Mouse (Mus musculus): Measurements from ENCODE around the gene Atp6v0a1. TPM values are rescaled to one million over a fixed set of nuclear protein-coding genes. Genes with fewer than 3 reads are reported as not detected.
"Not testable (repeated sequence)": the region's sequence is repeated elsewhere in the genome, so short reads cannot be mapped to it uniquely, and the experiment has no call there.

Atp6v0a1 gene
- polyA plus RNA-seq, 1 experiment from 2014 or later, result 54.9 TPM

GRCm38 (mm10) chr11:100983778-100984131 is 25.5 kb upstream of the Atp6v0a1 start:
- Histone ChIP-seq H3K4me1 (peaks cover 5% of the 10 kb centered on the region; the same call in 1 of the 2 replicates), H3K36me3 (replicated peaks) (no peaks in the 10 kb centered on the region), H3K27ac (no peak overlapping the region), H3K9me3 (no peaks in the 10 kb centered on the region), H3K4me3 (replicated peaks) (no peak overlapping the region), H3K27me3 (peaks cover 17% of the 10 kb centered on the region), H3K9ac (no peak overlapping the region), H3K4me2 (no peak overlapping the region)
- WGBS, result 81% methylated on average over 7 of the region's 7 CpGs
- no peak for ATAC-seq (ENCODE audit: low FRiP score)

DNA sequence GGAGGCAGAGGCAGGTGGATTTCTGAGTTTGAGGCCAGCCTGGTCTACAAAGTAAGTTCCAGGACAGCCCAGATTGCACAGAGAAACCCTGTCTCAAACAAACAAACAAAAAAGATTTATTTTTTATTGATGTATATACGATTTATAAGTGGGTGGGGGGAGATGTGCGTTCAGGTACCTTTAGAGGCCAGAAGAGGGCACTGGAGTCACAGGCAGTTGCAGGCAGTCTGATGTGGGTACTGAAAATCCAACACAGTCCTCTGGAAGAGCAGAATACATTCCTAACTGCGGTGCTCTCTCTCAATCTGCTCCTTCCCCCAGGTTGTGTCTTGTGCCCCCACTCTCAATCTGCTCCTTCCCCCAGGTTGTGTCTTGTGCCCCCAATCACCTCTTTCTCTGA is 23.6 kb upstream of the Atp6v0a1 start:
- peaks cover 17% of the 10 kb centered on the region for H3K27me3 ChIP-seq
- no peak for ATAC-seq (ENCODE audit: low FRiP score)
- H3K4me3 ChIP-seq (replicated peaks), result no peak overlapping the region
- H3K9me3 ChIP-seq, result no peaks in the 10 kb centered on the region
- H3K4me1 ChIP-seq, result peaks cover 5% of the 10 kb centered on the region; the same call in 1 of the 2 replicates
- H3K4me2 ChIP-seq, result no peak overlapping the region
- WGBS, result 43% methylated on average over 3 of the region's 3 CpGs
- H3K36me3 ChIP-seq (replicated peaks), result no peaks in the 10 kb centered on the region
- no peak overlapping the region for H3K27ac ChIP-seq
- H3K9ac ChIP-seq, result no peak overlapping the region

DNA sequence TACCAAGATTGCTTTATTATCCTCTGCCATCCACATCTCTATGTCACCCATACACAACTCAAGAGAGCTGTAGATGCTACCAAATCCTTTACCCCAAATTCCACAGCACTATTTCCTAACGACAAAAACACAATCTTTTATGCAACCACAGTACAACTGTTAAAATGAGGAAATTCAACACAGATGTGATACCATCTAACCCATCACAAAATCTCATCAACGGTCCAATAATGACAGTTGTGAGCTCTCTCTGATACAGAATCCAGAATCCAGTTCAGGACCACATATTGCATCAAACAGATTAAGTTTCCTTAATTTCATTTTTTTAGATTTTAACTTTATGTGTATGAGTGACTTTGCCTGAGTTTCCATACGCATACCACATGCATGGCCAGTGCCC is 20.6 kb upstream of the Atp6v0a1 start:
- Histone ChIP-seq H3K9me3 (no peaks in the 10 kb centered on the region), H3K36me3 (replicated peaks) (no peaks in the 10 kb centered on the region), H3K4me2 (no peak overlapping the region), H3K4me1 (peaks cover 3% of the 10 kb centered on the region; the same call in 1 of the 2 replicates), H3K27me3 (no peaks in the 10 kb centered on the region), H3K4me3 (replicated peaks) (no peak overlapping the region), H3K27ac (no peak overlapping the region), H3K9ac (no peak overlapping the region)
- 91% methylated on average over 3 of the region's 3 CpGs for WGBS
- ATAC-seq (ENCODE audit: low FRiP score), result no peak

GRCm38 (mm10) chr11:100989666-100990065 is 19.6 kb upstream of the Atp6v0a1 start:
- WGBS, result 63% methylated on average over 2 of the region's 2 CpGs
- ATAC-seq (ENCODE audit: low FRiP score), result no peak
- Histone ChIP-seq H3K9ac (no peak overlapping the region), H3K27me3 (no peaks in the 10 kb centered on the region), H3K27ac (no peak overlapping the region), H3K4me1 (peaks cover 3% of the 10 kb centered on the region; the same call in 1 of the 2 replicates), H3K4me3 (replicated peaks) (no peak overlapping the region), H3K9me3 (no peaks in the 10 kb centered on the region), H3K36me3 (replicated peaks) (no peaks in the 10 kb centered on the region), H3K4me2 (no peak overlapping the region)

- peaks cover 3% of the 10 kb centered on the region; the same call in 1 of the 2 replicates for H3K4me1 ChIP-seq
- H3K27me3 ChIP-seq, result no peaks in the 10 kb centered on the region
- H3K4me3 ChIP-seq (replicated peaks), result no peak overlapping the region
- no peak overlapping the region for H3K9ac ChIP-seq
- H3K36me3 ChIP-seq (replicated peaks), result no peaks in the 10 kb centered on the region
- 28% methylated on average over 6 of the region's 6 CpGs for WGBS
- no peak for ATAC-seq (ENCODE audit: low FRiP score)
- no peaks in the 10 kb centered on the region for H3K9me3 ChIP-seq
- H3K4me2 ChIP-seq, result no peak overlapping the region
- no peak overlapping the region for H3K27ac ChIP-seq
These were observed 18.2 kb upstream of the Atp6v0a1 start for GRCm38 (mm10) chr11:100991027-100991534.

DNA sequence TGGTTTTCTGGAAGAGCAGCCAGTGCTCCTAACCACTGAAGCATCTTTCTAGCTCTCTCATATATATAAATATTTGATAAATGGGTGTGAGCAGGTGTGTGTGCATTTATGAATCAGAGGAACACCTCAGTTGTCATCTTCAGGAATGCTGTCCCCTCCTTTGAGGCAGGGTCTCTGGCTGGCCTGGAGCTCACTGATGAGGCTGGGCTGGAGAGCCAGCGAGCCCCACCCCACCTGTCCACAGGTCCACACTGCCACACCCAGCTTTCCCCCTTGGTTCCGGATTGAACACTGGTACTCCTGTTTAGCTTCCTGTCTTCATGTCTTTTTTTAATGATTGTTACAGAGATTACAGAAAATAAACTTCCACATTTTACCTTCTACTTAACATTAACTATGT is 15.8 kb upstream of the Atp6v0a1 start:
- ATAC-seq (ENCODE audit: low FRiP score), result no peak
- H3K4me2 ChIP-seq, result no peak overlapping the region
- WGBS, result 77% methylated on average over 2 of the region's 2 CpGs

GRCm38 (mm10) chr11:100994233-100994632 is 15.0 kb upstream of the Atp6v0a1 start:
- Histone ChIP-seq H3K9me3 (no peaks in the 10 kb centered on the region), H3K4me3 (replicated peaks) (no peak overlapping the region), H3K27me3 (no peaks in the 10 kb centered on the region), H3K4me1 (peaks cover 3% of the 10 kb centered on the region; the same call in 1 of the 2 replicates), H3K36me3 (replicated peaks) (no peaks in the 10 kb centered on the region), H3K9ac (no peak overlapping the region), H3K4me2 (no peak overlapping the region), H3K27ac (no peak overlapping the region)
- no peak for ATAC-seq (ENCODE audit: low FRiP score)
- WGBS, result 67% methylated on average over 9 of the region's 9 CpGs

More for the DNA sequence above, 15.8 kb upstream of the Atp6v0a1 start:
- Histone ChIP-seq H3K27me3 (no peaks in the 10 kb centered on the region), H3K9me3 (no peaks in the 10 kb centered on the region), H3K27ac (no peak overlapping the region), H3K4me1 (peaks cover 3% of the 10 kb centered on the region; the same call in 1 of the 2 replicates), H3K9ac (no peak overlapping the region), H3K36me3 (replicated peaks) (no peaks in the 10 kb centered on the region), H3K4me3 (replicated peaks) (no peak overlapping the region)

DNA sequence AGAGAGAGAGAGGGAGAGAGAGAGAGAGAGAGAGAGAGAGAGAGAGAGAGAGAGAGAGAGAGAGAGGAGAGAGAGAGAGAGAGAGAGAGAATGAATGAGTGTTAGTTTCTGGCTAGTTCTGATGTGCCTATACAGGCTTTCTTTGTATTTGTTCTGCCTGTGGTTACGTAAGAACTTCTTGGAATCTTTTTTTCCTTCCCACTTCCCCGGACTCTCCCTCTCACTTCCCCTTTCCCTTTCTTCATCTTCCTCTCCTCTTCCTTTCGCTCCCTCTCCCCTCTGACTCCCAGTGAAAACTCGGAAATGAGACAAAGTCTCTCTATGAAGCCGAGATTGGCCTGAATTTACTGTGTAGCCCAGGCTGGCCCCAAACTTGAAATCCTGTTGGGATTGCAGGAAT is 14.6 kb upstream of the Atp6v0a1 start:
- H3K27me3 ChIP-seq, result no peaks in the 10 kb centered on the region
- no peak overlapping the region for H3K4me2 ChIP-seq
- WGBS, result 84% methylated on average over 5 of the region's 5 CpGs
- no peaks in the 10 kb centered on the region for H3K36me3 ChIP-seq (replicated peaks)
- H3K4me1 ChIP-seq, result peaks cover 3% of the 10 kb centered on the region; the same call in 1 of the 2 replicates
- ATAC-seq (ENCODE audit: low FRiP score), result no peak
- H3K4me3 ChIP-seq (replicated peaks), result no peak overlapping the region
- H3K9me3 ChIP-seq, result no peaks in the 10 kb centered on the region
- H3K9ac ChIP-seq, result no peak overlapping the region
- no peak overlapping the region for H3K27ac ChIP-seq

DNA sequence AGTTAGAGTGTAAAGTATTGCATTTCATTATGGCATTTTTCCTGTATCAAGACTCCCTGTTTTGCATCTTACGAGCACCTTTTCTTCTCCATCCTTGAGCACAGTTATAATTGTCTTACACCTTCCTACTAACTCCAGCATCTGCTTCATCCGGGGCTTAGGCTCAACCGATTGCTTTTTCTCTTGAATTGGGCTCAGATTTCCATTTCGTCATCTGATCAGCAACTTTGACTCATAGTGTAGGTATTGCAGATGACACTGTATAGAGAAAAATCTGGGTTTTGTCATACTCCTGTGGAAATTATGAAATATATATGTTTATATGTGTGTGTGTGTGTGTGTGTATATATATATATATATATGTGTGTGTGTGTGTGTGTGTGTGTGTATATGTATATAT is 12.8 kb upstream of the Atp6v0a1 start:
- ATAC-seq (ENCODE audit: low FRiP score), result no peak
- H3K9me3 ChIP-seq, result no peaks in the 10 kb centered on the region
- H3K9ac ChIP-seq, result no peak overlapping the region
- no peak overlapping the region for H3K4me2 ChIP-seq
- H3K4me3 ChIP-seq (replicated peaks), result no peak overlapping the region
- no peak overlapping the region for H3K27ac ChIP-seq
- no peaks in the 10 kb centered on the region for H3K36me3 ChIP-seq (replicated peaks)
- H3K4me1 ChIP-seq, result no peaks in the 10 kb centered on the region
- WGBS, result 86% methylated on average over 4 of the region's 4 CpGs
- peaks cover 8% of the 10 kb centered on the region; the same call in 1 of the 2 replicates for H3K27me3 ChIP-seq

GRCm38 (mm10) chr11:100998836-100999235 is 10.4 kb upstream of the Atp6v0a1 start:
- no peak for ATAC-seq (ENCODE audit: low FRiP score)
- WGBS, result 92% methylated on average over 2 of the region's 2 CpGs
- Histone ChIP-seq H3K9ac (no peak overlapping the region), H3K27me3 (peaks cover 8% of the 10 kb centered on the region; the same call in 1 of the 2 replicates), H3K36me3 (replicated peaks) (no peaks in the 10 kb centered on the region), H3K4me1 (no peaks in the 10 kb centered on the region), H3K4me2 (no peak overlapping the region), H3K27ac (no peak overlapping the region), H3K4me3 (replicated peaks) (no peak overlapping the region), H3K9me3 (no peaks in the 10 kb centered on the region)

DNA sequence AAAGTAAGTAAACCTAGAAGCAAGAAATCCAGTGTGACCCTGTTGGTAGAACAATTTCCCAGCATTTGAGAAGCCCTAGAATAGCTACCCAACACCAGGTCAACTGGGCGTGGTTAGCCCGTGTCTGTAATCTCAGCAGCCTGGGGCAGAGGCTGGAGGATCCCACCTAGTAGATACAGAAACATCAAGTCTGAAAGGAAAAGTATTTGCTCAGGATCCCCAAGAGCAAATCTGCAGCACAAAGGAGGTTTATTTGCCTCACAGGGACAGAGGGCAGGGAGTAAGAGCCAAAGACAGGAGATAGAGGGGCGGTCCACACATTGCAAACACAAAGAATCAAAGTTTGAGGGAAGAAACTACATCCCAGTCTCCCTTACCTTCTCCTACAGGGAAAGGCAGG is 10.0 kb upstream of the Atp6v0a1 start:
- Histone ChIP-seq H3K4me2 (no peak overlapping the region), H3K36me3 (replicated peaks) (no peaks in the 10 kb centered on the region), H3K27ac (no peak overlapping the region), H3K4me1 (no peaks in the 10 kb centered on the region), H3K27me3 (peaks cover 8% of the 10 kb centered on the region; the same call in 1 of the 2 replicates), H3K4me3 (replicated peaks) (no peak overlapping the region), H3K9me3 (no peaks in the 10 kb centered on the region), H3K9ac (no peak overlapping the region)
- 75% methylated on average over 3 of the region's 3 CpGs for WGBS
- ATAC-seq (ENCODE audit: low FRiP score), result no peak

- not testable (repeated sequence) for H3K36me3 ChIP-seq (replicated peaks); H3K4me1 ChIP-seq; H3K9ac ChIP-seq; H3K4me2 ChIP-seq; H3K9me3 ChIP-seq; H3K27ac ChIP-seq; ATAC-seq (ENCODE audit: low FRiP score); H3K4me3 ChIP-seq (replicated peaks)
- 57% methylated on average over 5 of the region's 6 CpGs for WGBS
- peaks cover 11% of the 10 kb centered on the region; the same call in 1 of the 2 replicates for H3K27me3 ChIP-seq
These were observed 7.2 kb upstream of the Atp6v0a1 start for GRCm38 (mm10) chr11:101001875-101002552.

All from forebrain, embryonic 12.5 days (tissue).